Mouse (Mus musculus): ENCODE measurements around the gene Dsn1. TPM values are rescaled to one million over a fixed set of nuclear protein-coding genes. Genes with fewer than 3 reads are reported as not detected.
A peak's percentile ranks its signal among the peaks of the same experiment; 100 is the strongest.

Dsn1 gene
- total RNA-seq, 2 experiments from 2014 or later = 5.3 to 6.0 TPM

GRCm38 (mm10) chr2:156973316-156974100 lies 33.4 kb downstream of the Dsn1 start:
- DNase-seq = peak; percentile 16

DNA sequence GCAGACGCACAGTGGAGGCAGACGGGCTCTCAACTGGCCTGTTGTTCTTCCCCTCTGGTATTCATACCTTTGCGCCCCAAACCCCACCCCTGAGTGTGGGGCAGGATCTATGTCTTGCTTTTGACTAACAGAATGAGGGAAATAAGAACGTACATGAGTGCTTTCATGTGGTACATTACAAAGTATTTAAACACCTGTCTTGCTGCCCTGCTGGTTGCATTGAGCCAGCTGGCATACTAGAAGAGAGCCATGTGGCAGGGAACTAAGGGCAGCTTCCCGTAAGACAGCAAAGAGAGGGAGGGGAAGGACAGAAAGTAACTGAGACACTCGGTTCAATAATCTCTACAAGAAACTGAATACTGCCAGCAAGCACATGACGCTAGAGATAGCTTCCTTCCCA lies 36.7 kb downstream of the Dsn1 start:
- DNase-seq = no peak

DNA sequence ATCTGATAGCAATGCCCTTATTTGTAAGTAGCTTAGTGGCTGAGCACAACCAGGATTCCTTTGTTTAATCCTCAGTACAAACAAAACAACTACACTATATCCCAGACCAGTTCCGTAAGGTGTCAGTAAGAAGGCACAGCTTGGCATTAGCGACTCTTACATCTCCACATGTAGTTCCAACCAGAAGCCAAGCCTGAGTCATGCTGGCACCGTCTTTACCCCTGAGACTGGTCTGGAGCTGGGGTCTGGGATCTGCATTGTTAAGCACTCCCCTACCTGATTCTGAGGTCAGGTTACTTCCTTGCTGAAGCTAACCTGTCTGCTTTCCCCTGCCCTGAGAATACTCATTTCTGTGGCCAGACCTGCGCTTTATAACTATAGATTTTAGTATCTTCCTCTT lies 38.5 kb downstream of the Dsn1 start:
- DNase-seq = no peak

DNA sequence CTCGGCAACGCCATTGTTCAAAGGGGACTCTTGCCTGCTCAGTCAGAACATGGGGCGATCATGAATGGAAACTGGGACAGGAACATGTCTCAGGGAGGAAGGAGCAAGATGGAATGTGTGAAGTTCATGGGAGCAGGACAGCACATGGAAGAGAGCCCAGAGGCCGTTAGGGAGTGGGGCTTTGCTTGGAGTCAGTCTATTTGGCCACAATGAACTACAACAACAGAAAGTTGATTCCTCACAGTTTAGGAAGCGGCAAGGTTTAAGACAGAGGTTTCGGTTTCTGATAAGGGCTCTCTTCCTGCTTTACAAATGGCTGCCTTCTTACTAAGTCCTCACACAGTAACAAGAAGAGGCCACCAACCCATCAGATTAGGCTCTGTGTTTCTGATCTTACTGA lies 39.6 kb downstream of the Dsn1 start:
- no peak for DNase-seq

- DNase-seq = no peak
These were observed 43.1 kb downstream of the Dsn1 start for GRCm38 (mm10) chr2:156963891-156964290.

DNA sequence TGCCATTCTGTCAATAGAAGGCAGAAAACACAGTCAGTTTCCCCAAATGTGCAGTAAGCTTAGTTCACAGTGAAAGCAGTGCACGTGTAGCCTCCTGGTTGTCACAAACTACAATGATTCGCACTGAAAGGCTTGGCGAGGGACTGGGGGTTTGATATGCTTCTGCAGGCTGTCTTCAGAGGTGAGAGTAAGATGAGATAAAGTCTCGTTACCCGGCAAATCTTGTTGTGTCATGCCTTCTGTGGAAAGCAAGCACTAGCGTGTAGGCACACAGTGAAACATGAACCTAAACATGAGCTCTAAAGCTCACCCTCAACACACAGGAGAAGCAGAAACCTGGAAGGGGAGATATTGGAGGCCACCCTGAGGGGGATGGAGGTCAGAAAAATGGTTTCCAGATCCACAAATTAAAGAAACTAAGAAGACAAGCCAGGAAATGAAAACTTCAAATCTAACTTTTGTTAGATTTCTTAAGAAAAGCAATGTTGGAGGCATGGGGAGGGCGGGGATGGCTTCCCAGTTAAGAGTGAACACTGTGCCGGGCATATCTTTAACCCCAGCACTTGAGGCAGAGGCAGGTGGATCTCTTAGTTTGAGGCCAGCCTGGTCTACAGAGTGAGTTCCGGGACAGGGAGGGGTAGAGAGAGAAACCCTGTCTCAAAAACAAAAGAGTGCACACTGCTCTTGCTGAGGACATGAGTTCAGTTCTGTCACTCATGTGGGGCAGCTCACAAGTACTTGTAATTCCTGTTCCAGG lies 48.3 kb downstream of the Dsn1 start:
- no peak for DNase-seq

DNA sequence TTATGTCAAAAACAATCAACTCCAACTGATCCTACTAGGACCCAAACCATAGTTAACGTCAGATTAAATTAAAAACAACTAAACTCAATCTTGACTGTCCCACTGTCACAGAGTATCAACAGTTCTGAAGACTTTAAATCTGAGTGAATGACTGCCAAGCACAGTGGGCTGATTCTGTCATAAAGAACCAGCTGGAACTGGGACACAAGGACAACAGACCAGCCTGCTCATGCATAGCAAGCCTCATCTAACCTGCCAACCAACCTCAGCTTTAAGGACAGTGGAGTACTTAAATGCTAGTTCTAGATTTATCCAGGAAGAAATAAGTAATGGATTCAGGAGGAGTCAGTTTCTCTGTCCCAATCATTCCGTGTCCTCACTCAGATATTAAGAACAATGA lies 49.9 kb downstream of the Dsn1 start:
- DNase-seq = no peak

GRCm38 (mm10) chr2:156956306-156956705 lies 50.6 kb downstream of the Dsn1 start:
- DNase-seq = no peak

- no peak for DNase-seq
These were observed 52.5 kb downstream of the Dsn1 start for GRCm38 (mm10) chr2:156954463-156954862.

- DNase-seq = no peak
These were observed 55.5 kb downstream of the Dsn1 start for GRCm38 (mm10) chr2:156951301-156952094.

DNA sequence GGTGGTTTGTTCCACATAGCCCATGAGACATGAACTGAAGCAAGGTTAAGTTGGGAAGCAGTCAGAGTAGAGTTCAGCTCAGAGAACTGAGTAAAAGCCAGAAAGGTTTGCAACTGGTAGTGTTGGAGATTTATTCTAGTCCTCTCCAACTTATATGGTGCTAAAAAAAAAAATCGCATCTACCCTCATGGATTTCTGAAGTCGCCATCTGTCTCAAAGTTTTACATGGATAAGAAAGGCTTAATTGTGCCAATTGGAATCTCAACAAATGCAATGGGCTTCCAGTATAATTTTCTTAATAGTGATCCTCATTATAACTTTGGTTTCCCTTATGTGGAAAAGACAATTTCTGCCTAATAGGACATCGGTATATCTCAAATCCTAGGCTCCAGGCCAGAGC lies 56.1 kb downstream of the Dsn1 start:
- DNase-seq = no peak

Other genes starting within 250 kb of the Dsn1 start
- 100 to 1,000 TPM; 186 to 216 TPM for gene Myl9, start 231.7 kb downstream of the Dsn1 start, total RNA-seq (2021)
- gene Tgif2, start 167.1 kb downstream of the Dsn1 start, total RNA-seq (2021) = 1 to 10 TPM; 5.4 to 8.4 TPM
- 1 to 10 TPM in 1 of 2 experiments, under 1 TPM in 1; 0.54 to 1.6 TPM for gene 4930518I15Rik, start 149.2 kb downstream of the Dsn1 start, total RNA-seq (2021)
- gene Rab5if, start 144.0 kb downstream of the Dsn1 start, total RNA-seq (2021) = 10 to 100 TPM; 75.3 to 79.5 TPM
- gene Sla2, start 120.0 kb downstream of the Dsn1 start, total RNA-seq (2021) = not detected
- 10 to 100 TPM; 22.5 to 26.1 TPM for gene Ndrg3, start 15.1 kb downstream of the Dsn1 start, total RNA-seq (2021)
- gene Soga1, start 72.1 kb upstream of the Dsn1 start, total RNA-seq (2021) = 10 to 100 TPM; 15.4 to 20.3 TPM
- gene Tldc2, start 79.9 kb upstream of the Dsn1 start, total RNA-seq (2021) = not detected
- 10 to 100 TPM; 15.9 to 20.2 TPM for gene Samhd1, start 128.1 kb upstream of the Dsn1 start, total RNA-seq (2021)
- 1 to 10 TPM; 5.7 to 6.9 TPM for gene Rbl1, start 197.4 kb upstream of the Dsn1 start, total RNA-seq (2021)

Data from gastrocnemius, postnatal 10 days (tissue).